Mouse (Mus musculus): ENCODE measurements at regions not wholly inside any gene's neighbourhood (a gene's known extent, or its start where the extent isn't known, plus 50 kb on each side); places are given as distances from the start of the nearest gene placed in this dataset.

GRCm38 (mm10) chr4:70026848-70027247, 383.4 kb downstream of the Cdk5rap2 start:
- Histone ChIP-seq H3K9me3 (no peaks in the 10 kb centered on the region), H3K9ac (replicated peaks) (no peak overlapping the region), H3K4me3 (replicated peaks) (no peak overlapping the region), H3K36me3 (no peaks in the 10 kb centered on the region), H3K4me2 (replicated peaks) (no peak overlapping the region), H3K27ac (no peak overlapping the region), H3K4me1 (replicated peaks) (no peaks in the 10 kb centered on the region), H3K27me3 (no peaks in the 10 kb centered on the region)
- no peak for ATAC-seq
- 76% methylated on average over 8 of the region's 8 CpGs for WGBS

- H3K4me1 ChIP-seq (replicated peaks): no peaks in the 10 kb centered on the region
- 92% methylated on average over 3 of the region's 3 CpGs for WGBS
- no peak overlapping the region for H3K9ac ChIP-seq (replicated peaks)
- H3K36me3 ChIP-seq: no peaks in the 10 kb centered on the region
- no peak overlapping the region for H3K27ac ChIP-seq
- H3K9me3 ChIP-seq: no peaks in the 10 kb centered on the region
- ATAC-seq: no peak
- H3K27me3 ChIP-seq: no peaks in the 10 kb centered on the region
- no peak overlapping the region for H3K4me2 ChIP-seq (replicated peaks)
- no peak overlapping the region for H3K4me3 ChIP-seq (replicated peaks)
Observed at GRCm38 (mm10) chr4:70024838-70025376, 385.3 kb downstream of the Cdk5rap2 start.

- Histone ChIP-seq H3K9ac (replicated peaks) (no peak overlapping the region), H3K27ac (no peak overlapping the region), H3K27me3 (no peaks in the 10 kb centered on the region), H3K36me3 (no peaks in the 10 kb centered on the region), H3K9me3 (no peaks in the 10 kb centered on the region), H3K4me2 (replicated peaks) (no peak overlapping the region), H3K4me1 (replicated peaks) (no peaks in the 10 kb centered on the region), H3K4me3 (replicated peaks) (no peak overlapping the region)
- peak; percentile 27; the same call in 1 of the 2 replicates for ATAC-seq
- WGBS: 39% methylated on average over 6 of the region's 6 CpGs
Observed at GRCm38 (mm10) chr4:70020905-70021470, 389.3 kb downstream of the Cdk5rap2 start.

GRCm38 (mm10) chr4:70012220-70012580, 398.0 kb downstream of the Cdk5rap2 start:
- Histone ChIP-seq H3K4me1 (replicated peaks) (peaks cover 7% of the 10 kb centered on the region), H3K27ac (peak overlapping the region; percentile 45), H3K9me3 (no peaks in the 10 kb centered on the region), H3K27me3 (no peaks in the 10 kb centered on the region), H3K36me3 (no peaks in the 10 kb centered on the region), H3K9ac (replicated peaks) (no peak overlapping the region), H3K4me3 (replicated peaks) (no peak overlapping the region), H3K4me2 (replicated peaks) (no peak overlapping the region)
- peak; percentile 84 for ATAC-seq
- 28% methylated on average over 6 of the region's 6 CpGs for WGBS

GRCm38 (mm10) chr4:70011491-70012219, 398.6 kb downstream of the Cdk5rap2 start:
- WGBS: 83% methylated on average over 4 of the region's 4 CpGs
- no peak overlapping the region for H3K4me3 ChIP-seq (replicated peaks)
- no peak overlapping the region for H3K9ac ChIP-seq (replicated peaks)
- no peaks in the 10 kb centered on the region for H3K36me3 ChIP-seq
- peaks cover 7% of the 10 kb centered on the region for H3K4me1 ChIP-seq (replicated peaks)
- H3K27me3 ChIP-seq: no peaks in the 10 kb centered on the region
- peak overlapping the region; percentile 45 for H3K27ac ChIP-seq
- H3K4me2 ChIP-seq (replicated peaks): no peak overlapping the region
- H3K9me3 ChIP-seq: no peaks in the 10 kb centered on the region
- peak; percentile 72; the same call in 1 of the 2 replicates for ATAC-seq

- H3K9ac ChIP-seq (replicated peaks): no peak overlapping the region
- H3K36me3 ChIP-seq: no peaks in the 10 kb centered on the region
- peaks cover 7% of the 10 kb centered on the region for H3K4me1 ChIP-seq (replicated peaks)
- H3K4me2 ChIP-seq (replicated peaks): no peak overlapping the region
- no peak for ATAC-seq
- H3K4me3 ChIP-seq (replicated peaks): no peak overlapping the region
- no peaks in the 10 kb centered on the region for H3K27me3 ChIP-seq
- H3K9me3 ChIP-seq: no peaks in the 10 kb centered on the region
- no peak overlapping the region for H3K27ac ChIP-seq
- 39% methylated on average over 1 of the region's 1 CpGs for WGBS
Observed at GRCm38 (mm10) chr4:70010466-70010865, 399.8 kb downstream of the Cdk5rap2 start.

GRCm38 (mm10) chr4:70004966-70005365, 405.3 kb downstream of the Cdk5rap2 start:
- no peaks in the 10 kb centered on the region for H3K27me3 ChIP-seq
- no peak overlapping the region for H3K4me2 ChIP-seq (replicated peaks)
- H3K9me3 ChIP-seq: no peaks in the 10 kb centered on the region
- no peak overlapping the region for H3K4me3 ChIP-seq (replicated peaks)
- no peak overlapping the region for H3K9ac ChIP-seq (replicated peaks)
- H3K4me1 ChIP-seq (replicated peaks): no peaks in the 10 kb centered on the region
- H3K27ac ChIP-seq: no peak overlapping the region
- ATAC-seq: no peak
- no peaks in the 10 kb centered on the region for H3K36me3 ChIP-seq

GRCm38 (mm10) chr4:69993226-69993625, 417.0 kb downstream of the Cdk5rap2 start:
- Histone ChIP-seq H3K27ac (no peak overlapping the region), H3K9ac (replicated peaks) (no peak overlapping the region), H3K4me2 (replicated peaks) (no peak overlapping the region), H3K27me3 (no peaks in the 10 kb centered on the region), H3K9me3 (no peaks in the 10 kb centered on the region), H3K36me3 (no peaks in the 10 kb centered on the region), H3K4me1 (replicated peaks) (no peaks in the 10 kb centered on the region), H3K4me3 (replicated peaks) (no peak overlapping the region)
- 89% methylated on average over 3 of the region's 3 CpGs for WGBS
- ATAC-seq: no peak

GRCm38 (mm10) chr4:69974208-69974607, 436.0 kb downstream of the Cdk5rap2 start:
- Histone ChIP-seq H3K4me1 (replicated peaks) (0 out of 2 replicates have a peak, but pooled peaks cover 2% of the 10 kb centered on the region), H3K36me3 (no peaks in the 10 kb centered on the region), H3K27ac (no peak overlapping the region), H3K9ac (replicated peaks) (no peak overlapping the region), H3K9me3 (no peaks in the 10 kb centered on the region), H3K4me2 (replicated peaks) (no peak overlapping the region), H3K27me3 (no peaks in the 10 kb centered on the region), H3K4me3 (replicated peaks) (no peak overlapping the region)
- 34% methylated on average over 2 of the region's 2 CpGs for WGBS
- peak; percentile 38; the same call in 1 of the 2 replicates for ATAC-seq

GRCm38 (mm10) chr4:69973566-69973965, 436.7 kb downstream of the Cdk5rap2 start:
- Histone ChIP-seq H3K36me3 (no peaks in the 10 kb centered on the region), H3K27ac (no peak overlapping the region), H3K4me3 (replicated peaks) (no peak overlapping the region), H3K4me1 (replicated peaks) (0 out of 2 replicates have a peak, but pooled peaks cover 6% of the 10 kb centered on the region), H3K9me3 (no peaks in the 10 kb centered on the region), H3K4me2 (replicated peaks) (no peak overlapping the region), H3K9ac (replicated peaks) (no peak overlapping the region), H3K27me3 (no peaks in the 10 kb centered on the region)
- ATAC-seq: peak; percentile 56
- WGBS: 46% methylated on average over 6 of the region's 6 CpGs

GRCm38 (mm10) chr4:69971721-69972120, 438.5 kb downstream of the Cdk5rap2 start:
- Histone ChIP-seq H3K4me1 (replicated peaks) (0 out of 2 replicates have a peak, but pooled peaks cover 6% of the 10 kb centered on the region), H3K9me3 (no peaks in the 10 kb centered on the region), H3K27me3 (no peaks in the 10 kb centered on the region), H3K9ac (replicated peaks) (no peak overlapping the region), H3K36me3 (no peaks in the 10 kb centered on the region), H3K4me2 (replicated peaks) (no peak overlapping the region), H3K4me3 (replicated peaks) (no peak overlapping the region), H3K27ac (no peak overlapping the region)
- 84% methylated on average over 3 of the region's 3 CpGs for WGBS
- ATAC-seq: no peak

- no peak overlapping the region for H3K27ac ChIP-seq
- ATAC-seq: no peak
- H3K9me3 ChIP-seq: no peaks in the 10 kb centered on the region
- H3K27me3 ChIP-seq: no peaks in the 10 kb centered on the region
- no peak overlapping the region for H3K4me2 ChIP-seq (replicated peaks)
- 34% methylated on average over 1 of the region's 1 CpGs for WGBS
- H3K36me3 ChIP-seq: no peaks in the 10 kb centered on the region
- 0 out of 2 replicates have a peak, but pooled peaks cover 4% of the 10 kb centered on the region for H3K4me1 ChIP-seq (replicated peaks)
- H3K4me3 ChIP-seq (replicated peaks): no peak overlapping the region
- no peak overlapping the region for H3K9ac ChIP-seq (replicated peaks)
Observed at GRCm38 (mm10) chr4:69968424-69968823, 441.8 kb downstream of the Cdk5rap2 start.
